Comparison of ENCODE assay signal across 27 mouse cellular contexts in the genomic region with DNA sequence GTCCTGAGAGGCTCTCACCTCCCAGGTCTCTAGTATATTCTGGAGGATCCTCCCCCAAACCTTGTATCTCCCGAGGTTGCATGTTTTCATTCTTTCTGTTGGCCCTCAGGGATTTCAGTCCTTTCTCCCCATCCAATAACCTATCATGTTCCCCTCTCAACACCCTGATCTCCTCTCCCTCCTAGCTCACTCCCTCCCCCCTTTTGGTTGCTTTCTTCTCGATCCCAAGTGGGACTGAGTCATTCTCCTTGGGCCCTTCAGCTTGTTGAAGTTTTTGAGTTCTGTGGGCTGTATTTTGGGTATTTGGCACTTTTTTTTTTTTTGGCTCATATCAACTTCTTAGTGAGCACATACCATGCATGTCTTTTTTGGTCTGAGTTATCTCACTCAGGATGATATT. TPM values are rescaled to one million over a fixed set of nuclear protein-coding genes. Genes with fewer than 3 reads are reported as not detected.
DNase-seq lines count a peak whose midpoint lies in the region; TF ChIP-seq lines count a peak whose summit lies in the region.
"Had no signal": no experiment of that assay in that cellular context is flagged by ENCODE, and none has a peak within 500 bp of the region (broad histone marks: within the 10 kb centered on the region; RNA-seq: fewer than 3 reads in every experiment).

No protein-coding gene starts in this region.

- intact Hi-C loops in gastrocnemius, postnatal 14 days (cut with DNase I; ENCODE audit: low total_unique reads): no loop called here

- no peak for TF ChIP-seq POLR2A in embryonic fibroblast, embryonic 13.5 days (IDR thresholded peaks at IDR 0.05; ENCODE audit: low read depth, low read length)

- H3K4me1 ChIP-seq in embryonic fibroblast, embryonic 13.5 days (ENCODE audit: control insufficient read depth, insufficient read depth, low read length): peaks cover 13% of the 10 kb centered on the region
- H3K4me1 ChIP-seq: embryonic facial prominence, embryonic 13.5 days; embryonic facial prominence, embryonic 15.5 days; forebrain, embryonic 13.5 days; forebrain, embryonic 15.5 days had no signal

- no peak for TF ChIP-seq CTCF in embryonic fibroblast, embryonic 13.5 days (IDR thresholded peaks at IDR 0.05; ENCODE audit: borderline replicate concordance, insufficient read depth, low read length)

- peak; percentile 1 for DNase-seq in lung, postnatal 25 days (ENCODE audit: low spot score)
- DNase-seq in lung, postnatal 36 days: no peak
- DNase-seq in ES-CJ7 (ENCODE audit: low read depth, low spot score) (peak; percentile 22), R1 (ENCODE audit: low read depth, low spot score) (peak; percentile 25)
- DNase-seq in c-Kit-positive CD71-positive TER-119-positive erythroid progenitor cells, embryonic 14.5 days (ENCODE audit: low spot score): no peak
- DNase-seq in cerebellum, postnatal 10 days: no peak
- no peak for DNase-seq in gastrocnemius, postnatal 14 days
- DNase-seq: adrenal gland, adult 2 months; adrenal gland, postnatal 10 days; adrenal gland, postnatal 25 days; B cell, adult 2 months; cerebellum, adult 11-12 months; cerebellum, adult 2 months; cerebellum, adult 9-10 months; cerebellum, postnatal 14 days; cerebellum, postnatal 36 days; embryo, embryonic 11 days; forebrain, postnatal 0 days had no signal

- H3K4me3 ChIP-seq in embryonic fibroblast, embryonic 13.5 days (ENCODE audit: insufficient read depth, low read length): no peak overlapping the region
- H3K4me3 ChIP-seq: embryonic facial prominence, embryonic 13.5 days; embryonic facial prominence, embryonic 15.5 days; forebrain, embryonic 13.5 days; forebrain, embryonic 15.5 days had no signal

- H3K27ac ChIP-seq in embryonic fibroblast, embryonic 13.5 days (ENCODE audit: insufficient read depth, low read length): peak overlapping the region; percentile 99
- H3K27ac ChIP-seq: embryonic facial prominence, embryonic 13.5 days; embryonic facial prominence, embryonic 15.5 days; forebrain, embryonic 13.5 days; forebrain, embryonic 15.5 days had no signal

RNA-seq across cellular contexts. Expression of gene Col3a1, which starts 47.8 kb away (rescaled TPM):
- 1,952 and 4,064 TPM in 2 replicates for polyA plus RNA-seq in embryonic fibroblast, embryonic 13.5 days (2011; ENCODE audit: insufficient read length, low read depth, missing spikeins)
- 1,000 to 10,000 TPM; 1,615 to 2,328 TPM for total RNA-seq in gastrocnemius, postnatal 14 days (2021)
- total RNA-seq: CH12.LX; common myeloid progenitor, adult 5-6 weeks; MEL had no signal
- polyA plus RNA-seq: CD4-positive, CD25-positive, alpha-beta regulatory T cell, adult 4 months had no signal

Comparison
In these comparisons a context has a peak if more than half of its experiments do, and no peak if none do; other contexts are left out.
1. DNase-seq: peak in lung, postnatal 25 days (single experiment), ES-CJ7 (single experiment) and R1 (single experiment); none in lung, postnatal 36 days (single experiment), c-Kit-positive CD71-positive TER-119-positive erythroid progenitor cells, embryonic 14.5 days (single experiment), cerebellum, postnatal 10 days (0 of 2) and gastrocnemius, postnatal 14 days (single experiment).